Mouse (Mus musculus) brain, embryonic 14.5 days (tissue): ENCODE measurements at regions not wholly inside any gene's neighbourhood (a gene's known extent, or its start where the extent isn't known, plus 50 kb on each side); places are given as distances from the start of the nearest gene placed in this dataset.
A peak's percentile ranks its signal among the peaks of the same experiment; 100 is the strongest.

Experiments
- DNase-seq: peaks from one replicate; pipeline ENCODE4 v3.0.0-alpha.2; 2011; ENCODE audit warnings: low read depth
- CTCF ChIP-seq: fragments of 200-500 bp; IDR thresholded peaks from 2 replicates; pipeline ENCODE4 v1.5.1; 2012; ENCODE audit warnings: inconsistent platforms, mild to moderate bottlenecking, moderate library complexity, borderline replicate concordance; ENCODE audit not compliant: insufficient read depth, insufficient read length; ENCODE audit errors: extremely low read depth
- POLR2A ChIP-seq: fragments of 200-500 bp; IDR thresholded peaks from 2 replicates; pipeline ENCODE4 v1.6.1; 2012; ENCODE audit warnings: mild to moderate bottlenecking, inconsistent platforms, borderline replicate concordance; ENCODE audit not compliant: poor library complexity, insufficient read depth, insufficient read length, severe bottlenecking; ENCODE audit errors: extremely low read depth

GRCm38 (mm10) chr19:14777198-14777597 is 179.3 kb upstream of the Tle4 start:
- TF ChIP-seq CTCF, result no peak
- no peak for TF ChIP-seq POLR2A
- DNase-seq, result peak; percentile 98

- TF ChIP-seq POLR2A, result no peak
- no peak for TF ChIP-seq CTCF
- DNase-seq, result peak; percentile 84
Measured at GRCm38 (mm10) chr19:14776791-14777190, 178.9 kb upstream of the Tle4 start.

DNA sequence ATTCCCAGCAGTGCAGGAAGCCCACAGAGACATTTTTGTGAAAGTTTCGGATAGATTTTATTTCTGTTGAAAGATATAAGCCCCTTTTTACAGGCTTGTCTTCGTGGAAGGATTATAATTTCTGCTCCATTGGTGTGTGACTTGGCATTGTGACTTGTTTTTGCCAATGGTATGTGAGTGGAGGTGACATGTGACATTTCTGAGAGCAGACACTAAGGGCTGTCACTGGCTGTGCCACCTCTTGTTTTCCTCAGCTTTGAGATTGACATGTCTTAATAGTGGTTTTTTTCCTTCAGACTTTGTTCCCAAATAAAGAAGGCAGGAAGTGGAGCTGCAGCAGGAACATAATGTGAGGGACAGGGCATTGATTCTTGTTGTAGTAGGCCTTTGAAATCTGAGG is 174.9 kb upstream of the Tle4 start:
- peak; percentile 27 for DNase-seq
- no peak for TF ChIP-seq CTCF
- TF ChIP-seq POLR2A, result no peak

DNA sequence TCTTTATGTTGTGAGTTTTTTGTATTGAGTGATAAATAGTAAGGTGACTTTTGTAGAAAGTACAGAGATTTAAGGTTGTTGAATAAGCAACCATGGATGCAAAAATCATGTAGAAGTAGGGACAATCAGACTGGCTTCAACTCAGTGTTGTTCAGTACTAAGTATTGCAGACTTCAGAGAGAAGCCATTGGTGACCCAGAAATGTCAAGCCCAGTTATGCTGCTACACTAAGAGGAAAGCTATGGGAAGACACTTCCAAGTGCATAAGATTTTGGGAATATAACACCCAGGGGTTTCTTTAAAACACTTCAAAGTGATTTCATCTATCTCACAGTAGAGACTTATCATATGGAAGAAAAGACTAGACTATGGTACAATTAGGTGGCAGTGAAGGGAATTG is 154.8 kb upstream of the Tle4 start:
- no peak for TF ChIP-seq CTCF
- TF ChIP-seq POLR2A, result no peak
- DNase-seq, result no peak

DNA sequence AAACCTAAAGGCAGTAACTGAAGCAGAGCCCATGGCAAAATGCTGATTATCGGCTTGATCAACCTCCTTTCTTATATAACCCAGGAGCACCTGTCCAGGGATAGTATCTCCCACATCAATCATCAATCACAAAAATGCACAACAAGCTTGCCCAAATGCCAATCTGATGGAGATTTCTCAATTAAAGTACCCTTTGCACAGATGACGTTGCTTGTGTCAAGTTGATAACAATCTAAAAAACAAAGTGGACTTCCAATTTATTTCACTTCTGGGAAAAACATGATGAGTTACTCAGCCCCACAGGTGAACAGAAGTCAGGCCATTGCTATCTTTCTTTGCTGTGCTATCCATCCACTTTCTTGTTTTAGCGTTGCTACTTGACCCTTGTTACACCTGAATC is 144.5 kb upstream of the Tle4 start:
- TF ChIP-seq POLR2A (no peak), CTCF (no peak)
- no peak for DNase-seq

GRCm38 (mm10) chr19:14740936-14741335 is 143.1 kb upstream of the Tle4 start:
- no peak for DNase-seq
- TF ChIP-seq CTCF (no peak), POLR2A (no peak)

DNA sequence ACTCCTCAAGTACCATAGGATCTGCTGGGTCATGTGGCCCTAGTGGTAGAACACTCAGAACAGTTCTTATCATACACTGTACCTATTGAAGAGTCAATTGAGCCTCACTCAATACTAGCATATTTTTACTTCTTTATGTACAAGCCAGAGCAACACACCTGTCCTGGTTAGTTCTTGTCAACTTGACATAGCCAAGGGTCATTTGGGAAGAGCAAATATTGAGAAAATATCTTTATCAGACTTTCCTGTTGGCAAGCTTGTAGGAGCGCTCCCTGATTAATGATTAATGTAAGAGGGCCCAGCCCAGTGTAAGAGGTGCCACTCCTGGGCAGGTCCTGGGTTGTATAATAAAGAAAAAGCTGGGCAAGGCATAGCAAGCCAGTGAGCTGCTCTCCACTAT is 142.3 kb upstream of the Tle4 start:
- DNase-seq, result no peak
- TF ChIP-seq CTCF, result no peak
- TF ChIP-seq POLR2A, result no peak

DNA sequence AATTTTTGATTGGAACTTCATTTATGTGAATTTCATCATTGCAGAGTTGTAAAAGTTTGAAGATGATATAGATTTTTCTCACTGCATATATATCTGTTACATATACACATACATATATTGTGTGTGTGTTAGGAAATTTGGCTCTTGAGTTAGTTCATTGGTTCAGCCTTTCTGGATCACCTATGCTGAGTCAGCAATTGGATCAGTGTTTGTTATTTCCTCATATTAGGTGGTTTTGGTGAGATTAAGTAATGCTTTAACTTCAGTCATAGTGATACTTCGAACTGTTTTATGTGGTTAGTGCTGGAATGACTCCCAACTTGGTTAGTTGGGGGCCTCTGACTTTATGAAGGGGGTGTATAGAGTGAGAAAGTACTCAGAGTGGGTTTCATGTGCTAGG is 138.7 kb upstream of the Tle4 start:
- no peak for DNase-seq
- TF ChIP-seq POLR2A, result no peak
- no peak for TF ChIP-seq CTCF

- TF ChIP-seq CTCF, result no peak
- TF ChIP-seq POLR2A, result no peak
- no peak for DNase-seq
Measured at GRCm38 (mm10) chr19:14725329-14725728, 127.5 kb upstream of the Tle4 start.

GRCm38 (mm10) chr19:14724637-14725036 is 126.8 kb upstream of the Tle4 start:
- TF ChIP-seq POLR2A (no peak), CTCF (no peak)
- DNase-seq, result no peak

- TF ChIP-seq CTCF (no peak), POLR2A (no peak)
- no peak for DNase-seq
Measured at GRCm38 (mm10) chr19:14705791-14706190, 107.9 kb upstream of the Tle4 start.

- TF ChIP-seq POLR2A, result no peak
- TF ChIP-seq CTCF, result no peak
Measured at GRCm38 (mm10) chr19:14701116-14701515, 103.3 kb upstream of the Tle4 start.

GRCm38 (mm10) chr19:14695369-14695768 is 97.5 kb upstream of the Tle4 start:
- DNase-seq, result no peak
- no peak for TF ChIP-seq CTCF
- no peak for TF ChIP-seq POLR2A

More at GRCm38 (mm10) chr19:14701116-14701515, 103.3 kb upstream of the Tle4 start:
- DNase-seq, result peak; percentile 77
